Mouse (Mus musculus) intestine, postnatal 0 days (tissue): Measurements from ENCODE around the gene Krtap24-1. TPM values are rescaled to one million over a fixed set of nuclear protein-coding genes. Genes with fewer than 3 reads are reported as not detected.

Experiments
- ATAC-seq: fragments of 200-750 bp; cut with Nextera tagmentation; 2 replicates; pipeline ENCODE4 v1.8.0; 2017; ENCODE audit warnings: mild to moderate bottlenecking, moderate TSS enrichment, moderate library complexity
- H3K27ac ChIP-seq: fragments of 300-500 bp; sonication (generic); 2 replicates; pipeline ENCODE4 v1.5.1; 2014; ENCODE audit warnings: mild to moderate bottlenecking, low read depth, low read length, moderate library complexity
- H3K27me3 ChIP-seq: fragments of 300-500 bp; sonication (generic); replicated peaks from 2 replicates; pipeline ENCODE4 v1.6.1; 2014; ENCODE audit warnings: low read length, mixed read lengths; ENCODE audit not compliant: control insufficient read depth, insufficient read depth
- H3K36me3 ChIP-seq: fragments of 300-500 bp; sonication (generic); 2 replicates; pipeline ENCODE4 v1.6.1; 2014; ENCODE audit warnings: mild to moderate bottlenecking, moderate library complexity; ENCODE audit not compliant: control insufficient read depth, insufficient read depth
- H3K4me1 ChIP-seq: fragments of 300-500 bp; sonication (generic); replicated peaks from 2 replicates; pipeline ENCODE4 v1.6.1; 2014; ENCODE audit warnings: antibody characterized with exemption, low read length, mixed read lengths; ENCODE audit not compliant: control insufficient read depth, insufficient read depth
- H3K4me2 ChIP-seq: fragments of 300-500 bp; sonication (generic); replicated peaks from 2 replicates; pipeline ENCODE4 v1.6.1; 2014; ENCODE audit warnings: low read depth, mild to moderate bottlenecking, moderate library complexity
- H3K4me3 ChIP-seq: fragments of 300-500 bp; sonication (generic); 2 replicates; pipeline ENCODE4 v1.5.1; 2014; ENCODE audit warnings: low read depth, low read length
- H3K9ac ChIP-seq: fragments of 300-500 bp; sonication (generic); 2 replicates; pipeline ENCODE4 v1.6.1; 2014; ENCODE audit warnings: mild to moderate bottlenecking, low read depth, low read length
- H3K9me3 ChIP-seq: fragments of 300-500 bp; sonication (generic); 2 replicates; pipeline ENCODE4 v1.6.1; 2016; ENCODE audit warnings: mixed run types; ENCODE audit not compliant: control insufficient read depth
- CTCF ChIP-seq: sonication (generic); IDR thresholded peaks from 2 replicates; pipeline ENCODE4 v1.5.1; 2016; ENCODE audit warnings: low read depth, mild to moderate bottlenecking, control low read depth, antibody characterized with exemption, moderate library complexity
- WGBS: fragments of 180-500 bp; shearing (Covaris S2); extraction: QIAGEN DNeasy Blood & Tissue Kit; methylation state at CpG from one replicate; pipeline ENCODE4 v1.1.7; 2014; 5-methylcytosine and 5-hydroxymethylcytosine counted together
- polyA plus RNA-seq: library from polyadenylated mRNA; unstranded; fragments of >200 nt; fragmentation: Nextera tagmentation; extraction: Ambion mirVana; gene quantifications from 2 replicates; pipeline ENCODE4 v1.2.1, GENCODE M21; 2015

Gene Krtap24-1
- polyA plus RNA-seq, 1 experiment from 2014 or later, result not detected

GRCm38 (mm10) chr16:88600303-88600702 is 11.8 kb downstream of the Krtap24-1 start:
- ATAC-seq, result peak; percentile 85
- Histone ChIP-seq H3K4me1 (peaks cover 7% of the 10 kb centered on the region; the same call in 1 of the 2 replicates), H3K36me3 (no peaks in the 10 kb centered on the region), H3K4me2 (peak overlapping the region; percentile 52), H3K9ac (no peak overlapping the region), H3K9me3 (no peaks in the 10 kb centered on the region), H3K27ac (peak overlapping the region; percentile 84), H3K4me3 (peak overlapping the region; percentile 1; the same call in 1 of the 2 replicates), H3K27me3 (no peaks in the 10 kb centered on the region)
- WGBS, result 37% methylated on average over 8 of the region's 8 CpGs
- no peak for TF ChIP-seq CTCF

GRCm38 (mm10) chr16:88599504-88600237 is 12.4 kb downstream of the Krtap24-1 start:
- 18% methylated on average over 16 of the region's 16 CpGs for WGBS
- Histone ChIP-seq H3K36me3 (no peaks in the 10 kb centered on the region), H3K4me1 (peaks cover 7% of the 10 kb centered on the region; the same call in 1 of the 2 replicates), H3K4me3 (peak overlapping the region; percentile 1; the same call in 1 of the 2 replicates), H3K27me3 (no peaks in the 10 kb centered on the region), H3K4me2 (peak overlapping the region; percentile 52), H3K27ac (peak overlapping the region; percentile 84), H3K9ac (peak overlapping the region; percentile 2; the same call in 1 of the 2 replicates), H3K9me3 (no peaks in the 10 kb centered on the region)
- TF ChIP-seq CTCF, result no peak
- ATAC-seq, result peak; percentile 97

- H3K4me1 ChIP-seq, result no peaks in the 10 kb centered on the region
- H3K4me2 ChIP-seq, result no peak overlapping the region
- H3K9me3 ChIP-seq, result no peaks in the 10 kb centered on the region
- H3K9ac ChIP-seq, result no peak overlapping the region
- no peaks in the 10 kb centered on the region for H3K36me3 ChIP-seq
- H3K27ac ChIP-seq, result no peak overlapping the region
- H3K4me3 ChIP-seq, result no peak overlapping the region
- no peak for ATAC-seq
- peak; percentile 76 for TF ChIP-seq CTCF
- H3K27me3 ChIP-seq, result no peaks in the 10 kb centered on the region
These were observed 19.3 kb downstream of the Krtap24-1 start for GRCm38 (mm10) chr16:88592758-88593157.

GRCm38 (mm10) chr16:88583338-88583737 is 28.7 kb downstream of the Krtap24-1 start:
- peak; percentile 93 for ATAC-seq
- Histone ChIP-seq H3K4me2 (no peak overlapping the region), H3K27me3 (no peaks in the 10 kb centered on the region), H3K9ac (no peak overlapping the region), H3K9me3 (no peaks in the 10 kb centered on the region), H3K36me3 (no peaks in the 10 kb centered on the region), H3K27ac (peak overlapping the region; percentile 54; the same call in 1 of the 2 replicates), H3K4me1 (0 out of 2 replicates have a peak, but pooled peaks cover 3% of the 10 kb centered on the region), H3K4me3 (no peak overlapping the region)
- 47% methylated on average over 9 of the region's 9 CpGs for WGBS
- no peak for TF ChIP-seq CTCF

GRCm38 (mm10) chr16:88575885-88576679 is 36.0 kb downstream of the Krtap24-1 start:
- no peaks in the 10 kb centered on the region for H3K36me3 ChIP-seq
- no peak overlapping the region for H3K4me3 ChIP-seq
- no peak for TF ChIP-seq CTCF
- H3K4me2 ChIP-seq, result no peak overlapping the region
- no peak overlapping the region for H3K9ac ChIP-seq
- H3K27me3 ChIP-seq, result no peaks in the 10 kb centered on the region
- 0 out of 2 replicates have a peak, but pooled peaks cover 3% of the 10 kb centered on the region for H3K4me1 ChIP-seq
- WGBS, result 37% methylated on average over 4 of the region's 4 CpGs
- no peaks in the 10 kb centered on the region for H3K9me3 ChIP-seq
- peak; percentile 88 for ATAC-seq
- no peak overlapping the region for H3K27ac ChIP-seq

- Histone ChIP-seq H3K4me1 (0 out of 2 replicates have a peak, but pooled peaks cover 3% of the 10 kb centered on the region), H3K4me3 (no peak overlapping the region), H3K9me3 (no peaks in the 10 kb centered on the region), H3K4me2 (no peak overlapping the region), H3K27ac (no peak overlapping the region), H3K9ac (no peak overlapping the region), H3K27me3 (no peaks in the 10 kb centered on the region), H3K36me3 (no peaks in the 10 kb centered on the region)
- no peak for ATAC-seq
- 61% methylated on average over 5 of the region's 5 CpGs for WGBS
- no peak for TF ChIP-seq CTCF
These were observed 39.1 kb downstream of the Krtap24-1 start for GRCm38 (mm10) chr16:88572904-88573404.
